Mouse (Mus musculus): ENCODE measurements around the gene Hmgn3. TPM values are rescaled to one million over a fixed set of nuclear protein-coding genes. Genes with fewer than 3 reads are reported as not detected.

Hmgn3 gene
- polyA plus RNA-seq (2015; fragmentation: Nextera tagmentation; extraction: Ambion mirVana), result 115 and 127 TPM in 2 replicates

DNA sequence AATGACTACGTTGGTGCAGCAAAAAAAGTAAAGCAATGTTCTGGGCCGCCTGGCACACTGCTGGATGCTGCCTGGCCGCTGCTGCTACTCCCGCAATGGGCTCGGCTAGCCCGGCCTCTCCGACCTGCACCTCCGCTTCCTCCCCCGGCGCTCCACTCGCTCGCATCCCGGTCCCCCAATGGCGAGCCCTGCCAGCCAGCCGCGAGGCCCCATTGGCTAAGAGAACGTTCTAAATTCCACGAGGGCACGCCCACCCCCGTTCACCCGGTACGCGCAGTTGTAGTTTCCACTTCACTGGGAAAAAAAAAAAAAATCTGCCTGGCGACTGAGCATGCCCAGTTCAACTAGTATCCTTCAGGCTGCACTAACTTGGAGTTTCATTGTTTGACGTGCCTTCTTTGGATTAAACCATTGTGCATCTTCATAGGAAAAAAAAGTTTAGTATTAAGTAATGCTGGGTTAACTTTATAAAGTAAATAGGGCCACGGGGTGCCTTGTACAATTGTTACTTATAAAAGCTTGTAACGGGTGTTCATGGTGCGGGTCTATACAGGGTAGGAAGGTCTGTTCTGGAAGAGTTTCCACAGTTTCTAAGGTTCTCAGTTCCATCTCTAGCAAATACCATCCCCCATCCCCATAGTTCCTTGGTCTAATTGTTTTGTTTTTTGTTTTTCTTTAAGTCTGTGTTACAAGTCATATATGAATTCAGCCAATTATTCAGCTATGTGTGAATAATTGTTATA lies at the start of gene Hmgn3:
TSS of gene Hmgn3 (minus strand) at position 240 of the 743 bp plus-strand sequence.
- peak within 1 kb of the TSS; percentile 67 for H3K4me3 ChIP-seq (ENCODE audit: low read depth, low read length)
- TF ChIP-seq EP300 (optimal IDR thresholded peaks at IDR 0.05) (no peak), CTCF (IDR thresholded peaks at IDR 0.05; ENCODE audit: low read depth) (no peak)
- peaks cover 4% of the 10 kb centered on the region; the same call in 1 of the 2 replicates for H3K4me1 ChIP-seq (replicated peaks; ENCODE audit: control insufficient read depth, insufficient read depth)
- peak; percentile 95 for ATAC-seq (ENCODE audit: low FRiP score, low TSS enrichment)
- WGBS, result 8% methylated on average over 28 of the region's 28 CpGs
- no peaks in the 10 kb centered on the region for H3K36me3 ChIP-seq (ENCODE audit: control insufficient read depth, insufficient read depth, low read length)
- H3K4me2 ChIP-seq (replicated peaks; ENCODE audit: low read depth), result peak within 1 kb of the TSS; percentile 95
- no peaks in the 10 kb centered on the region for H3K27me3 ChIP-seq (ENCODE audit: control insufficient read depth, insufficient read depth, low read length)
- H3K9ac ChIP-seq (ENCODE audit: low read length), result peak within 1 kb of the TSS; percentile 64
- H3K27ac ChIP-seq (replicated peaks), result peak within 1 kb of the TSS; percentile 81
- DNase-seq (ENCODE audit: low spot score), result peak; percentile 84
- no peaks in the 10 kb centered on the region for H3K9me3 ChIP-seq (ENCODE audit: control insufficient read depth, low read length)

GRCm38 (mm10) chr9:83195765-83196164 lies 49.3 kb upstream of the Hmgn3 start:
- Histone ChIP-seq H3K9ac (ENCODE audit: low read length) (no peak overlapping the region), H3K4me2 (replicated peaks; ENCODE audit: low read depth) (no peak overlapping the region), H3K4me1 (replicated peaks; ENCODE audit: control insufficient read depth, insufficient read depth) (no peaks in the 10 kb centered on the region), H3K36me3 (ENCODE audit: control insufficient read depth, insufficient read depth, low read length) (no peaks in the 10 kb centered on the region), H3K4me3 (ENCODE audit: low read depth, low read length) (no peak overlapping the region), H3K27me3 (ENCODE audit: control insufficient read depth, insufficient read depth, low read length) (no peaks in the 10 kb centered on the region), H3K27ac (replicated peaks) (no peak overlapping the region), H3K9me3 (ENCODE audit: control insufficient read depth, low read length) (no peaks in the 10 kb centered on the region)
- no peak for ATAC-seq (ENCODE audit: low FRiP score, low TSS enrichment)
- TF ChIP-seq CTCF (IDR thresholded peaks at IDR 0.05; ENCODE audit: low read depth) (no peak), EP300 (optimal IDR thresholded peaks at IDR 0.05) (no peak)
- no peak for DNase-seq (ENCODE audit: low spot score)
- 67% methylated on average over 10 of the region's 10 CpGs for WGBS

DNA sequence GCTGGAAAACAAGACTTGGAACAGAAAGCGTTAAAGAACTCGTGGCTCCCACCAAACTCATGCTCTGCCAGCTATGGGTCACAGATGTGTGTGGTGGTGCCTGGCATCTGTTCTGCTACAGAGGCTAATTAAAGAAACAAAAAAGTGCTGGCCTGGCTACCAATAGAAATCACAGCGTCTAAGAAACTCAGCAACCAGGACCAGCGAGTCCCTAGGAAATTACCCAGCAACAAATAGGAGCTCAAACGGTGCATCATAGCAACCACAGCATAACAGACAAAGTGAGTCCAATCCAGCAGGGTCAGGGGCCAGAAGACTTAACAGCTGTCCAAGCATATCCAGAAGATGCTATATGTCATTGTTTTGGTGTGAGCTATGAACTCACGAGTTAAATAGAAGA lies 48.5 kb upstream of the Hmgn3 start:
- Histone ChIP-seq H3K36me3 (ENCODE audit: control insufficient read depth, insufficient read depth, low read length) (no peaks in the 10 kb centered on the region), H3K4me3 (ENCODE audit: low read depth, low read length) (no peak overlapping the region), H3K9ac (ENCODE audit: low read length) (no peak overlapping the region), H3K9me3 (ENCODE audit: control insufficient read depth, low read length) (no peaks in the 10 kb centered on the region), H3K4me2 (replicated peaks; ENCODE audit: low read depth) (no peak overlapping the region), H3K27me3 (ENCODE audit: control insufficient read depth, insufficient read depth, low read length) (no peaks in the 10 kb centered on the region), H3K27ac (replicated peaks) (no peak overlapping the region), H3K4me1 (replicated peaks; ENCODE audit: control insufficient read depth, insufficient read depth) (no peaks in the 10 kb centered on the region)
- 52% methylated on average over 6 of the region's 6 CpGs for WGBS
- TF ChIP-seq EP300 (optimal IDR thresholded peaks at IDR 0.05) (no peak), CTCF (IDR thresholded peaks at IDR 0.05; ENCODE audit: low read depth) (no peak)
- ATAC-seq (ENCODE audit: low FRiP score, low TSS enrichment), result no peak
- DNase-seq (ENCODE audit: low spot score), result no peak

DNA sequence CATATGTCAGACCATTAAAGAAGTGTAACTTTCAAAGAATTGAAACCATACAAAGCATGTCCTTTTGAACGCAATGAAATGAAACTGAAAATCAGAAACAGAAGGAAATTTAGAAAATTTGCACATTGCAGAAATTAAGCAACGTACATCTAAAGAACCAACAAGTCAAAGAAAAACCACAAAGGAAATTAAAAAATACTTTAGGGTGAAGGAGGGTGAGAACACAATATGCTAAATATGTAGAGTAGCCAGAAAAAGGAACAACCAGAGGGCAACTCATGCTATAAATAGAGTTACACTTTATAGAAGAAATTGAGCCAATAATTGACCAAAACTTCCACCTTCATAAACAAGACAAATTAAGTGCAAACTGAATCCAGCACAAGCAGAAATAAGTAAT lies 41.3 kb upstream of the Hmgn3 start:
- no peak for DNase-seq (ENCODE audit: low spot score)
- no peak for ATAC-seq (ENCODE audit: low FRiP score, low TSS enrichment)
- no peak overlapping the region for H3K4me2 ChIP-seq (replicated peaks; ENCODE audit: low read depth)
- TF ChIP-seq CTCF (IDR thresholded peaks at IDR 0.05; ENCODE audit: low read depth) (no peak), EP300 (optimal IDR thresholded peaks at IDR 0.05) (no peak)
- H3K27me3 ChIP-seq (ENCODE audit: control insufficient read depth, insufficient read depth, low read length), result no peaks in the 10 kb centered on the region
- H3K9me3 ChIP-seq (ENCODE audit: control insufficient read depth, low read length), result no peaks in the 10 kb centered on the region
- 73% methylated on average over 2 of the region's 2 CpGs for WGBS
- H3K4me3 ChIP-seq (ENCODE audit: low read depth, low read length), result no peak overlapping the region
- no peaks in the 10 kb centered on the region for H3K4me1 ChIP-seq (replicated peaks; ENCODE audit: control insufficient read depth, insufficient read depth)
- no peak overlapping the region for H3K9ac ChIP-seq (ENCODE audit: low read length)
- H3K36me3 ChIP-seq (ENCODE audit: control insufficient read depth, insufficient read depth, low read length), result no peaks in the 10 kb centered on the region
- no peak overlapping the region for H3K27ac ChIP-seq (replicated peaks)

GRCm38 (mm10) chr9:83145591-83146445 lies 667 bp downstream of the Hmgn3 start:
- no peaks in the 10 kb centered on the region for H3K36me3 ChIP-seq (ENCODE audit: control insufficient read depth, insufficient read depth, low read length)
- peak overlapping the region; percentile 95 for H3K4me2 ChIP-seq (replicated peaks; ENCODE audit: low read depth)

More at GRCm38 (mm10) chr9:83145591-83146445, 667 bp downstream of the Hmgn3 start:
- H3K4me1 ChIP-seq (replicated peaks; ENCODE audit: control insufficient read depth, insufficient read depth), result peaks cover 4% of the 10 kb centered on the region; the same call in 1 of the 2 replicates
- no peaks in the 10 kb centered on the region for H3K9me3 ChIP-seq (ENCODE audit: control insufficient read depth, low read length)
- no peak for TF ChIP-seq EP300 (optimal IDR thresholded peaks at IDR 0.05)
- TF ChIP-seq CTCF (IDR thresholded peaks at IDR 0.05; ENCODE audit: low read depth), result no peak
- H3K9ac ChIP-seq (ENCODE audit: low read length), result peak overlapping the region; percentile 64
- peak overlapping the region; percentile 67 for H3K4me3 ChIP-seq (ENCODE audit: low read depth, low read length)
- H3K27me3 ChIP-seq (ENCODE audit: control insufficient read depth, insufficient read depth, low read length), result no peaks in the 10 kb centered on the region
- DNase-seq (ENCODE audit: low spot score), result peak; percentile 60
- peak; percentile 89 for ATAC-seq (ENCODE audit: low FRiP score, low TSS enrichment)
- peak overlapping the region; percentile 81 for H3K27ac ChIP-seq (replicated peaks)
- 3% methylated on average over 46 of the region's 53 CpGs for WGBS
